Mouse (Mus musculus): ENCODE measurements around the gene Zap70.
"Not testable (repeated sequence)": the region's sequence is repeated elsewhere in the genome, so short reads cannot be mapped to it uniquely, and the experiment has no call there.

Zap70 gene

DNA sequence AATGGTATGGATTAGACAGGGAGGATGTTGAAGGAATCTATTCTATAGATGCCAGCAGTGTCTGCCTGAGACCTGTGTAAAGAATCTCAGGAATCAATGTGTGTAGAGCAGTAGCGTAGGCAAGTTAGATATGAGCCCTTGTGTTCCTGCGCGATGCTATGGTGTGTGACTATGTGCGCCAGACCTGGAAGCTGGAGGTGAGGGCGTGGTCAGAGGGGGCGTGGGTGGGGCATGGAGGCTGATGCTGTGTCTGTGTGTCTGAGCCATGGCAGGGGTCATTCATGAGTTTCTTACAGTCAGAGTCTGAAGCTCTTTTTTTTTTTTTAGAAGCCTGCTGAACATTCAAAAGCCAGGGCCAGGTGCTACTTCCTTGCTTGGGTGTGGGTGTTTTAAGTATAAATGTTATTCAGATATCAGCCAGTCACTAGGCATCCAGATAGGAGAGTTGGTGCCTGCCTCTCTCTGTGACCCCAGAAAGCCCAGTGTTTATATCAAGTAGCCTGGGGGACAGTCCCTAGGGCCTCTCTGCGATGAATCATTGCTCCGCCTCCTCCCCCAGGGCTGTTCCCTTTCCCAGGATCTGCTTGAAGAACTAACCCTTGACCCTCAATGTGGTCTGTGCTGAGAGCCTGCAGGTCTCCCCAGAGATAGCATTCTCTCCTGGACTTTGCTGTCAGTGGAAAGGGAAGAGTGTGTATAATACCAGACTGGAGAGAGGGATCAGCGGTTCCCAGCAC, 10.8 kb downstream of the Zap70 start:
- no peak for DNase-seq (ENCODE audit: low spot score in 2 of 2)

DNA sequence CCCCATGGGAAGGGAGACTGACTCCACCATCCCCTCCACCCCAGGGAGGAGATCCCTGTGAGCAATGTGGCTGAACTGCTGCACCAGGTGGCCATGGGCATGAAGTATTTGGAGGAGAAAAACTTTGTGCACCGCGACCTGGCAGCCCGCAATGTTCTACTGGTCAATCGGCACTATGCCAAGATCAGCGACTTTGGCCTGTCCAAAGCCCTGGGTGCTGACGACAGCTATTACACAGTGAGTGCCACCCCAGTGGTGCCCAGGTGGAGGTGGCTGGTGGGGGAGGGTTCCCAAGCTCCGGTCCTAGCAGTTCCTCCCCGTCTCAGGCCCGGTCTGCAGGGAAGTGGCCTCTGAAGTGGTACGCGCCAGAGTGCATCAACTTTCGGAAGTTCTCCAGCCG, 19.2 kb downstream of the Zap70 start:
- DNase-seq (ENCODE audit: low spot score in 2 of 2), result no peak

DNA sequence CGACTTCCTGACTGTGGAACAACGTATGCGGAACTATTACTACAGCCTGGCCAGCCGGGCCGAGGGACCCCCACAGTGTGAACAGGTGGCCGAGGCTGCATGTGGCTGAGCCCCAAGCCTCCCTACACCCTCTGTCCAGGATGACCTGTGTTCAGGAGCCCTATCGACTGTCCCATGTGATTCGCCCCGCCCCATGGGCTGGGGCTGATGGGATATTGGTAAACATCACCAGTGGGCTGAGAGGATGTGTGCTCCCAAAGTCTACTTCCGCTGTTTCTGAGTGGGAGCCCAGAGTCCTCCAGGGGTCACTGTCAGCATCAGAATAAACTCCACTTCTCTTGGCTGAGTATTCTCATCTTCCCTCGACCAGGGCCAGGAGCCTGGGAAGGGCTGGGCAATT, 20.9 kb downstream of the Zap70 start:
- DNase-seq (ENCODE audit: low spot score in 2 of 2), result no peak

DNA sequence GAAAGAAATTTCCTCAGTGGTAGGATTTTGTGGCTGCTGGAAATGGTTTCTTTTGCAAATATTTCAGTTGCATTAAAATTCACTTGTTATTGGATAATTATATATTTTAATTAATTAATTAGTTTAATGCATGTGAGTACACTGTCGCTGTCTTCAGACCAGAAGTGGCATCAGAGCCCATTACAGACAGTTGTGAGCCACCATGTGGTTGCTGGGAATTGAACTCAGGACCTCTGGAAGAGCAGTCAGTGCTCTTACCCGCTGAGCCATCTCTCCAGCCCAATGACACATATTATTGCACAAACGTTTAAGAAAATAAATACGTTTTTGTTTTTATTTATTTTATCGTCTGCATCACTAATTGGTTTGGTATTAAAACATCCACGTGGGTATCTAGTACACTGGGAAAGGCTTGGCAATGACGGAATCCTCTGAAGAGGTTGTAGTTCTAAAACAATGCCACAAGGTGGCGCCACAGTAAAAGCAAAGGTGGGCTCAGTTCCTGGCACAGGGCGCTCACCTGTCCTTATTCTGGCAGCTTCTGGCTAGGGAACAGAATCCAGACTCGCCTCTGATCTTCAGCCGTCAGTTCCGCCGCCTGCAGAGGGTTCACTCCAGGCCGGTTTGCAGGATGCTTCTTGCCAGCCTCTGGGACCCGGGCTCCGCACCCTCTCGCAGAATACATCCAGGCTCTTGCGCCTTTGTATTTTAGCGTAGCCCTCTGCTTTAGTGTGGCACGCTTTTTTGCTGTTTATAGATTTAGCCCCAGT, 23.0 kb downstream of the Zap70 start:
- DNase-seq (ENCODE audit: low spot score in 2 of 2), result peak; percentile 81 to 86

DNA sequence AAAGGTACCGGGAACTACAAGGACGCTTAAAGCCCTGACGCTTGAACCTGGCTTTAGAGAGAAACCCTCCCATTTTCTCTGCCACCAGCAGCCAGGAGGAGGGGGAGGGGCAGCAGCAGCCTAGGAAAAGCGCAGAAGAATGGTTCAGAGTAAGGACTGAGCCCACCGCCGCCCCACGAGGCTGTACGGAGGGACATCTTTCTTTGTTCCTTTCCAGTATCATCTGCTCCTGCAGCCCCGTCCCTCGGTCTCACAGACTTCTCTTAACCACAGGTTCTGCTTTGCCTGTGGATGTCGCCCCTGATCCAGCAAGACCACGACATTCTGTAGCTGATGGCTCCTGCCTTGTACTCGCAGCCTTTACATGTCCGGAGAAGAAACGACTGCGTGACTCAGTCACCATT, 23.6 kb downstream of the Zap70 start:
- peak in 1 of 2 experiments; percentile 63 for DNase-seq (ENCODE audit: low spot score in 2 of 2)

DNA sequence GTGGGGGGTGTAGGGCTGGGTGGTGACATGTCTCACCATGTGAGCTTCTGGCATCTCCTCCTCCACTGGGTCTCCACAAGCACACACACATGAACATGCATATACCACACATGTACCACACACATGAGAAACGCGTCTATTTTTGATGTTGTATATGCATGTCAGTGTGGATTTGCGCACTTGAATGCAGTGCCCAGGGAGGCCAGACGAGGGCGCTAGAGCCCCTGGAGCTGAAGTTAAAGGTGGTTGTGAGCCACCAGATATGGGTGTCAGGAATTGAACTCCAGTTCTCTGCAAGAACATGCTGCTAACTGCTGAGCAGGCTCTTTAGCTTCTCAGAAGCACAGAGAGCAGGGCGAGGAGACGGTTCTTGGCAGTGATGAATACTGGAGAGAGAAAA, 24.8 kb downstream of the Zap70 start:
- DNase-seq (ENCODE audit: low spot score in 2 of 2), result no peak

DNA sequence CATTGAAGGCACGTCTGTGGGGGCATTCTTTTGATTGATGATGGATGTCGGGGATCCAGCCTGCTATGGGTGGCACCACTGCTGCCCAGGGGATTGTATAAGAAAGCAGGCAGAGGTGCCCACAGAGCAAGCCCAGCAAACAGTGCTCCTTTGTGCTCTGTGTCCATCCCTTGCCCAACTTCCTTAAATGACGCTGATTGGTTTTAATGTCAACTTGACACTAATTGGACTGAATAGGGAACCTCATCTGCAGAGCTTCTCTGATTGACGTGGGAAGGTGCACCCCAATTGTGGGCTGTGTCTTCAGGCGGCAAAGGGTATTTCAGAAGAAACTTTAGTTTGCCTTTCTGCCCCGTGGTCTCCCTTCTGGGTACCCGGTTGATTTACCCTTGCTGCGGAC, 27.8 kb downstream of the Zap70 start:
- no peak for DNase-seq (ENCODE audit: low spot score in 2 of 2)

DNA sequence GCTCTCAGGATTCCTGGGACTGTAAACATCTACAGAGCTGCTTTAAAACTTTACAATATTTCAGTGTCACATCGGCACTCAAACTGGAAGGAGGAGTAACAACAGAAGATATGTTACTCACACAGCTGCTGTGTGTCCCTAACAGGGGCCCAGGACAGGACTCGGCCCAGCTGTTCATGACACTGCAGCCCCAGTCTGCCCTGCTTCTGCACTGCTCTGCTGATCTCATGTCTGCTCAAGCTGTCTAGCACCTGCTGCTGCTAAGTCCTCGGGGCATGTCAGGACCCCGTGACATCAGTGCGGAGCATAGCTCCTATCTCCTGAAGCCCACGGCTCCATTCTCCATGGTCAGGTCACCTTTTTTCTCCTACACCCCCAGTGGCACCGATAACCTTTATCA, 35.1 kb downstream of the Zap70 start:
- DNase-seq (ENCODE audit: low spot score in 2 of 2), result no peak

DNA sequence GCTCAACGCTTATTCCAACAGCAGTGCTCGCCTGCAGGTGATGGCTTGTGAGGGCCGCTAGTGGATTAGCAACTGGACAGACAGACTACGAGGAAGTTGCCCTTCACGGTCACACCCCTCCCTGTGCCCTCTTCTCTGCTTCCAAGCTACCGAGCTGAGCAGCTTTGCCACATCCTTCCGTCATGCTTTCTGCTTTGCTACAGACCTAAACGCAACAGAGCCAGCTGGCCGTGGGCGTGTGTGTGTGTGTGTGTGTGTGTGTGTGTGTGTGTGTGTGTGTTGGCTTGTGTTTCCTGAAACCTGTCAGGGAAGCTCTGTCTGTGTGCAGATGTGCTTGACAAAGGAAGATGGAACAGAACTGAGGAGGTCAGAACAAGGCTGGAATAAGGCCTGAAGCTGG, 35.9 kb downstream of the Zap70 start:
- no peak for DNase-seq (ENCODE audit: low spot score in 2 of 2)

DNA sequence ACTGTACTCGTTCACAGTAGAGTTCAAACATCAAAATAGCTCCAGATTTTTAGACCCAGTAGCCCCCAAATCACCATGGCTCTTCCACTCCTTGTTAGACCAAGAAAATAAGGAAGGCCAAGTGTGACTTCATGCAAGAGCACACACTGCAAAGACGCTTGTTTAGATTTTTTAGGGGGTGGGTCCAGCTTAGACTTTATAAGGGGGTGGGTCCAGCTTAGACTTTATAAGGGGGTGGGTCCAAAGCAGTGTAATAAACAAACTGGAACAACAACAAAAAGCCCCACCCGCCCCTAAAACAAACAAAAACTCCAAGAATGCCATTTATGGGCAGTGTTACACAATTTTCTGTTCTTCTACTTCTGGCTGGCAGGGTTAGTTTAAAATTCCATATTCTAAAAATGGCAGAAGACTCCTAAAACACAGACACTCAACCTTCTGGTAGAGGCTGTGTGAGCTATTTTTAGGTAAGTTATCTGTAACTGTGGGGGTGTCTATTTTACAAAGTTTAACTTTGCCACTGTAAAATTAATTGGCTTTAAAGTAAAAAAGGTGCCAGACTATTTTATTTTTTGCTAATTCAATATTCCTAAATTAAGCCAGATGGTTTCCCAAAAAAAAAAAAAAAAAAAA, 38.9 kb downstream of the Zap70 start:
- DNase-seq (ENCODE audit: low spot score in 2 of 2), result no peak

DNA sequence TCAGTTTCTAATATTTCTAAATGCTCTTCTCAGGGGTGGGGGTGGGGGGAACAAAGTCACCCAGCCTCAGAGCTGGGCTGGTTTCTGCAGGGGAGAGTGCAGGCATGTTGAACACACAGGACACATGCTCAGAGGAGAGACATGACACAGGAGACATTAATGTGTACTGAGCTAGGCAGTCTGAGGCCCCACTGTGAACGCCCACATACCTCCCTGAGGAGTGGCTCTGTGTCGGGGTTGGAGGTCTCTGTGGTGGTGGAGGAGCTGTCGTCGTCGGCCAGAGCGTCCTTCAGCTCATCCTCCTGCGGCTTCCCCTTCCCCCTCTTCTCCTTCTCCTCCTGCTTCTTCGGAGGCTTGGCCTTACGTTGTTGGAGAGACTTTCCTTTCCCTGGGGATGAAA, 42.7 kb downstream of the Zap70 start:
- no peak for DNase-seq (ENCODE audit: low spot score in 2 of 2)

DNA sequence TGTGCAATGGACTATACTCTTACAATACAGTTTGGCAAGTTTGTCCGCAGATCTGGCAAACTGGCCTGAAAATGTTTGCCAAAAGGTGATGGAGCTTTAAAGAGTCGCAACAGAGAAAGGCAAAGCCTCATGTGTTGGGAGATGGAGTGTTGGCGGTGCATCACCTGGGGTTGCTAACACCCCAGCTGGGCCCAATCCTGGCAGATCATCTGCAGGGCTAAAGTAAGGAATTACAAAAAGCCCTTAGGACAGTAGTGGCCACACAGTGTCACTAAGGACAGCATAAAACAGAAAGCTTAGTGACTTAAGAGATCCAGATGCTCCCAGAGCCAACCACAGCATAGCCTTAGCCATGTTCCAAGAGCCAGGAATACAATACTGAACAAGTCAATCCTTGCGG, 43.2 kb downstream of the Zap70 start:
- DNase-seq (ENCODE audit: low spot score in 2 of 2), result no peak

DNA sequence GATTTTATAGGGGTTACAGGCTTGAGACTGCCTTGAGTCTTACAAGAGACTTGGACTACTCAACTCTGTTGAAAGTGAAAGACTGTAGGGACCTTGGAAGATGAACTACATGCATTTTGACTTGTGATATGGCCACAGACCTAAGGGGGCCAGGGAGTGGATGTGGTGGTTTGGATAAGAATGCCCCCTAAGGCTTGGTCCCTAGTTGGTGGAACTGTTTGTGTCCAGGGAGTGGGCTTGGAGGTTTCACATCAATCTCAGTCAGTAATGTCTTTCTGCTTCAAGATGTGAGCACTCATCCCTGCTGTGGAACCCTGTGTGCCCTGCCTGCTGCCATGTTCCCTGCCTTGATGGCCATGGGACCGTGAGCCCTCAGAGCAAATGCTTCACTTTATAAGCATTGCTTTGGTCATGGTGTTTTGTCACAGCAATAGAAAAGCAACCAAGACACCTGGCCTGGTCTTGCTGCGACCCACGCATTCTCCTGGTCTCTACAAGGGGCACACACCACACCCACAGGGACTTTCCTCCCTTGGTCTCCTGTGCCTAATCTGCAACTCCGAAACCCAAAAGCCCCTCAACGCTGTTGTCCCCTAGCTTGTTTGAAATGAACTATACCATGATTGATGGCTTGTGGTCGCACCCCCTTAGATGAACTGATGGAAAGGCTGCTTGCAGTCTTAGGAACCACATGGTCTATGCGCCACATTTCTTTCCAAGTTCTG, 44.7 kb downstream of the Zap70 start:
- DNase-seq (ENCODE audit: low spot score in 2 of 2), result no peak

DNA sequence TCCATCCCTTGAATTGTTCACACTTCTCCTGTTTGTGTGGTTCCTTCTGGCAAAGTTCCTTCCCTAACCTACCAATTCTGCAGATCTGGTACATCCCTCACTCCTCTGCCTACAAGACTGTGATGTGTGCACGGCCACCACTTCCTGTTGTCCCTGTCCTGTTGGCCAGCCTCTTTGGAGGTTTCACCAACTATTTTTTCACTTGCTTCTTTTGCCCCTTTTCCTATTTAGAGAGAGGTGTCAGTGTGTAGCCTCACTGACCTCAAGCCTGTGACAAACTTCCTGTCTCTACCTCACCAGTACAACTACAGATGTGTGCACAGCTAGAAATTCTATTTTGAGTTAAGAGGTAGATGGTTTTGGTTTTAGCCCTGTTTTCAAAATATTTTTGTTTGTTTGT, 45.5 kb downstream of the Zap70 start:
- DNase-seq (ENCODE audit: low spot score in 2 of 2), result no peak

DNA sequence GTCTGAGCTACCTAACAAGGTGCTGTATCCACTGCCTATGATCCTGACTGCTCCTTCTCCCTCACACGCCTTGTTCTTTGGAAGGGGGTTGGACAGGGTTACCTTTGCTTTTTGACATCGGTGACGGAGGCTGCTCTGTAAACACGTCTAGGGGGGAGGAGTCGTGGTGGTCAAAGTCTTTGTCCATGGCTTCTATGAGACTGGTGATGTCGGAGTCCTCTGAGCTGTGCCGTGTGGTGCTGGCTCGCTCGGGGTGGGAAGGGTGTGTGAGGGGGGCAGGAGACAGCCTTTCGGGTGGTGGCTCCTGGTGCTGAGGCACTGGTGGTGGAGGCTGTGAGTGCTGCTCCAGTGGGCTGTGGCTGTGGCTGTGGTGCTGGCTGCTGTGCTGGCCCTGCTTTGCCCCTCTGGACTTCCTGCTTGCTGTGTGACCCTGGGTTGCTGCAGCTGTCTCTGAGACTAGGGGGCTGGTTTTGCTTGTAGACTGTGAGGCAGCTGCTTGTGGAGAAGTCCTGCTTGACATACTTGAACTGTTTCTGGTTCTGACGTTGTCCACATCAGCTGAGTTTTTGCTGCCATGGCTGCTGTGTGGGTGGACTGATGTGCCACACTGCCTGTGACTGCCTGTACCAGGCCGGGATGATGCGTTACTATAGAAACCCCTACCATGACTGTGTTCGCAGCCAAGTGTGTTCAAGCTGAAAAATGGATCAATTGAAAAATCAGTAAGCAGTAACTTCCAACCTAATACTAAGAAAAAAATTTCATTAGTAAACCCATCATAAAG, 46.4 kb downstream of the Zap70 start:
- DNase-seq (ENCODE audit: low spot score in 2 of 2), result no peak

DNA sequence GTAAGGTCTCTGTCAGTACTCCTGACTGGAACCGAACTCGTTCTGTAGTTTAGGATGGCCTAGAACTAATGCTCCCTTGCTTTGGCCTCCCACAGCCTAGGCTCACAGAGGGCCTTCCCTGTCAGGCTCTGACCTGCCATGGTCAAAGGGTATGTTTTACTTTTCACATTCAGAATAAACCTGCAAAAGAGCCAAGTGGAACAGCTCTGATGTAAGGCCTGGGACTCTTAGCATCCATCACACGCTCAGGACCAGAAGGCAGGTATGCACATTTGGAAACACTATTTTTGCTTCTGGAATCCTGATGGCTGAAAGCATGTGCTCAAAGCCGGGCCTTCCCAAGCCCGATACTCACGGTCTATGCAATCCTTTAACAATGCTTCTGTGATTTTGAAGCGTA, 50.2 kb downstream of the Zap70 start:
- DNase-seq (ENCODE audit: low spot score in 2 of 2), result no peak

DNA sequence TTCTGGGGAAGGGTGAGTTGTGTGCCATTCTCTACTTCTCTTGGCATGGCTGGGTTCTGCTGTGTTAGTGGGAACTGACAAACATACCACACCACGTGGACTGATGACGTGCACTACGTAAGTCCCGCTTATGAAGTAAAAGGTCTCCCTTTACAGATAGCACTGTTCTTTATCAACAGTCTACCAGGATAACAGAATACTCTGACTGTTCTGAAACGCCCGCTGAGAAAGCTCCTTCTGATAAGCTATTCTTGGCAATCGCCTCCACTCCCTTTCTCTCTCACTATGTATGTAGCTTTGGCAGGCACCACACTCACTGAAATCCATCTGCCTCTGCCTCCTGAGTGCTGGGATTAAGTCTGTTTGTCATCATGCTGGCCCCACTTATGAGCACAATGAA, 51.8 kb downstream of the Zap70 start:
- DNase-seq (ENCODE audit: low spot score in 2 of 2), result no peak

DNA sequence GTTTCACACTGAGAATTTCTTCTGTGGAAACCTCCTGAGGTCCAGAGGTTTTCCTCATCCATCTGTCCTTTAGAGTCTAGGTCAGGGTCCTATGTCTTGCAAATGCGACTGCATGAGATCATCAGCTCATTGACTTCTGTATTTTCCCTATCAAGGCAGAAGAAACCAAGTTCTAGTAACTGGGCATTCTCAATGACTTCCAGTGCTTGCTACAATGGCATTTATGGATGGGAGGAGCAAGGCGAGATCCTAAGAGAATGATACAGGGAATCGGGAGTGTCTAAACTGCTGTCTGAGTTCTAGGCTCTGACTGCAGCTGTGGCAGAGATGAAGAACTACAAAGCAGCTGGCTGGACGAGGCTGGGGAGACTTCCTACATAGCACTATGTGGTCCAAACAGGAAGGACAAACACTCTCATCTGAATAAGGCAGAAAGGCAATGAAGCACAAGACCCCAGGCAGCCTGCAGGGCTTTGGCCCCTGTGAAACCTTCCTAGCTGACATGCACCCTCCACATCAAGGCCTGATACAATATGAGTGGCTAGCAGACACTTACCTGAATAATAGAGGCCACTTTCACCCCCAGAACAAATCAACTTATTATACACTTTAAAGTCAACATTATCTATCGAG, 52.8 kb downstream of the Zap70 start:
- no peak for DNase-seq (ENCODE audit: low spot score in 2 of 2)

DNA sequence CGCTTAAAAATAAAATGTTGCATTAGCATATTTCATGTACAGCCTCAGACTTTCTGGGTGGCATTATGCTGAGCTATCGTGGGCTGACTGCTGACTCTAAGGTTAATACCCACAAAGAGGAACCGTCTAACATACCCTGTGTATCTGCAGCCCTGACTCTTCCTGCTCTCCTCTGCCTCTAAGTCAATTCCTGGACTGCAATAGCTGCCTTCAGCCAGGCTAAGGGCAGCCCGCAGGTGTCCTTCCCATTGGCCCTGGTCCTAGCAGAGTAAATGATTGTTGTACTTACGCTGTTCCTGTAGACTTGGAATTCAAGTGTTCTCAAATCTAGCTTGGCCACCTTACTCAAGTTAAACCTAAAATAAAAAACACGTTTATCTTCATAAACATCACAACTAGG, 53.6 kb downstream of the Zap70 start:
- no peak for DNase-seq (ENCODE audit: low spot score in 2 of 2)

DNA sequence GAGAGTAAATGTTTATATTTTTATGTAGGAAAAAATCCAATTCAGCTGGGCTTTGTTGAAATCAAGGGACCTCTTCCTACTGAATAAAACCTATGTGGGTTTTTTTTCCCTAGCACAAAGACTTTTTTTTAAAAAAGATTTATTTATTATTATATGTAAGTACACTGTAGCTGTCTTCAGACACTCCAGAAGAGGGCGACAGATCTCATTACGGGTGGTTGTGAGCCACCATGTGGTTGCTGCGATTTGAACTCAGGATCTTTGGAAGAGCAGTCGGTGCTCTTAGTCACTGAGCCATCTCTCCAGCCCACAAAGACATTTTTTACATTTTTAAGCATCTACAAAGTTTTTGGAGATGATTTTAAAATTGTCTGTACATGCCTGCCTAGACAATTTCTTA, 60.3 kb downstream of the Zap70 start:
- DNase-seq (ENCODE audit: low spot score in 2 of 2), result not testable (repeated sequence)

DNA sequence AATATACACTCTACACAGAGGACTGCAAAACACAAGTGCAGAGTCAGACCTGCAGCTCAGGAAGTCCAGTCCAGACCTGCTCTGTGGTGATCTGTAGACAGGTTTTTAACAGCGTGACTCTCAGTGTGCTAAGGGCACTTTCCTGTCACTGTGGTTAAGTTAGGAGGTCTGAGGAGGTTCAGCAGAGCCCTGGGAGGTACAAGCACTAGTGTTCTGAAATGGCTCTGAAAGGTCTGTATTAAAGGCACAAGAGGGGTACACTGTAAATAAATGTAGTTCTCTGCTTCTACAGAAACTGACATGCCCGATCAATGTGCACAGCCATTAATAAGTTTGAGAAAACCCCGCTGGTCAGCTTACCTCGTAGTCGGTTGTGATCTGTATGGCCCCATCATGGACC, 62.8 kb downstream of the Zap70 start:
- DNase-seq (ENCODE audit: low spot score in 2 of 2), result no peak

All from cerebellum, postnatal 4 days (tissue).